Mouse (Mus musculus) lung, embryonic 15.5 days (tissue): ENCODE data around the gene Gm4559. TPM values are rescaled to one million over a fixed set of nuclear protein-coding genes. Genes with fewer than 3 reads are reported as not detected.
"Not testable (repeated sequence)": the region's sequence is repeated elsewhere in the genome, so short reads cannot be mapped to it uniquely, and the experiment has no call there.

ENCODE experiments used
- ATAC-seq: fragments of 200-750 bp; cut with Nextera tagmentation; 2 replicates; pipeline ENCODE4 v1.8.0; 2017; ENCODE audit warnings: moderate number of reproducible peaks, borderline replicate concordance; ENCODE audit not compliant: low FRiP score, low TSS enrichment; ENCODE audit errors: extremely low read depth
- H3K27ac ChIP-seq: fragments of 300-500 bp; sonication (generic); 2 replicates; pipeline ENCODE4 v1.5.1; 2015; ENCODE audit warnings: moderate library complexity, mild to moderate bottlenecking, inconsistent platforms
- H3K27me3 ChIP-seq: fragments of 300-500 bp; sonication (generic); 2 replicates; pipeline ENCODE4 v1.6.1; 2015; ENCODE audit warnings: inconsistent platforms
- H3K36me3 ChIP-seq: fragments of 300-500 bp; sonication (generic); 2 replicates; pipeline ENCODE4 v1.6.1; 2015; ENCODE audit warnings: inconsistent platforms
- H3K4me1 ChIP-seq: fragments of 300-500 bp; sonication (generic); 2 replicates; pipeline ENCODE4 v1.6.1; 2015; ENCODE audit warnings: inconsistent platforms
- H3K4me2 ChIP-seq: fragments of 300-500 bp; sonication (generic); 2 replicates; pipeline ENCODE4 v1.6.1; 2015; ENCODE audit warnings: inconsistent platforms, mild to moderate bottlenecking, moderate library complexity
- H3K4me3 ChIP-seq: fragments of 300-500 bp; sonication (generic); 2 replicates; pipeline ENCODE4 v1.5.1; 2015; ENCODE audit warnings: mild to moderate bottlenecking, inconsistent platforms
- H3K9ac ChIP-seq: fragments of 300-500 bp; sonication (generic); 2 replicates; pipeline ENCODE4 v1.6.1; 2015; ENCODE audit warnings: inconsistent platforms
- H3K9me3 ChIP-seq: fragments of 300-500 bp; sonication (generic); 2 replicates; pipeline ENCODE4 v1.6.1; 2016; ENCODE audit warnings: inconsistent platforms
- WGBS: fragments of 180-500 bp; shearing (Covaris S2); methylation state at CpG from one replicate; pipeline ENCODE4 v1.1.7; 2015; 5-methylcytosine and 5-hydroxymethylcytosine counted together
- polyA plus RNA-seq: library from polyadenylated mRNA; unstranded; fragments of >200 nt; fragmentation: Nextera tagmentation; extraction: Ambion mirVana; gene quantifications from 2 replicates; pipeline ENCODE4 v1.2.1, GENCODE M21; 2015

The Gm4559 gene
- polyA plus RNA-seq = not detected in 2 replicates

GRCm38 (mm10) chr7:142274263-142274662 lies at the start of gene Gm4559:
Gene Gm4559, minus strand, starts transcription at chr7:142274363.
- H3K4me2 ChIP-seq, H3K9me3 ChIP-seq, H3K27me3 ChIP-seq: not testable (repeated sequence)

DNA sequence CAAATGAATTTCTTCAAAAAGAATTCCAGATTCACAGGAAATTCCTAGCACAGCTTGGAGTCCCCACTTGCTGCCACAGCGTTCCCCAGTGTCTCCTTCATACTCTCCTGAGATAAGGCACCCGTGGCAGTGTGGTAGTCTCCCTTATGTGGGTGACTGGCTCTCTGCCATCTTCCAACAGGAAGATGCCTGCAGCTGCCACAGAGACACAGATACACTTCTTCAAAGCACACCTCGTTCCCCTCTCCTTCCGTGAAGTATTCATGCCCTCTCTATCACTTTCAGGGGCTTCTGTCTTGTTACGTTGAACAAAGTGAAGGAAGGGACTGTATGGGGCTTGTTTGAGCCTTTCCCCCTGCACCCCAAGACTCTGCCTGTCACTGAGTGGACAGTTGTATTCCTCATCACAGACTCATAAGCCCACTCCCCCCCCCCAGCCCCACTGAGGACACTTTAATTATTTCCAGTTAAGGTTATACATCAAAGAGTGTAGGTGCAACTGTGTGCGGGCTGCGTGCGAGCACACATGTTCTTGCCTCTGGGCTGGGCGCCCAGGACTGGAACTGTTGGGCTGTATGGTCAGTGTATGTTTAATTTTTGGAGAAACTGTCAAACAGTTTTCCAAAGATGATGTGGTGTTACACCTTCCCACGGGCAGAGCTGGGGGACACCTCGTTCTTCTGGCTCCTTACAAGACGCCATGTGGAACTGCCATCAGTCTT lies 49.4 kb upstream of the Gm4559 start:
- no peak overlapping the region for H3K4me2 ChIP-seq
- H3K4me3 ChIP-seq = no peak overlapping the region
- H3K4me1 ChIP-seq = peaks cover 22% of the 10 kb centered on the region
- 51% methylated on average over 12 of the region's 12 CpGs for WGBS
- H3K9ac ChIP-seq = no peak overlapping the region
- no peak for ATAC-seq
- no peaks in the 10 kb centered on the region for H3K27me3 ChIP-seq
- peak overlapping the region; percentile 33; the same call in 1 of the 2 replicates for H3K27ac ChIP-seq
- no peaks in the 10 kb centered on the region for H3K36me3 ChIP-seq
- no peaks in the 10 kb centered on the region for H3K9me3 ChIP-seq

More at GRCm38 (mm10) chr7:142274263-142274662, at the start of gene Gm4559:
- H3K27ac ChIP-seq, H3K9ac ChIP-seq, H3K4me3 ChIP-seq, H3K36me3 ChIP-seq, H3K4me1 ChIP-seq, ATAC-seq: not testable (repeated sequence)

DNA sequence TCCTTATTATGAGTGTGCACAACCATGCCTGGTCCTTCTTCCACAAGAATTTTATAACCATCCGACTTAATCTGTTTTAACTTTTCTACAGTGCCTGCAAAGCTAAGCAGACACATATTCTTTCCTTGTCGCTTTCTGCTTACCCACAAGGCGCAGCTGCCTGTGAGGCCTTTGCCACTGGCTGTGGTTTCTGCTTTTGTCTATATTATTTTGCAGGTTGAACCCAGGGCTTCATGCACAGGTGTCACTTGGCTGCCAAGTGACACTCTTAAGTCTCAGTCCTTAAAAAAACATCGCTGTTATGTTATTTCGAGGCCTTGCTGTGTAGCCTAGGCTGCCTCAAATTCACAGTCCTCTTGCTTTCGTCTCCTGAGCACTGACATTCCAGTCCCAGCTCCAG lies 48.5 kb upstream of the Gm4559 start:
- Histone ChIP-seq H3K4me2 (no peak overlapping the region), H3K36me3 (no peaks in the 10 kb centered on the region), H3K27ac (no peak overlapping the region), H3K4me1 (peaks cover 22% of the 10 kb centered on the region), H3K27me3 (no peaks in the 10 kb centered on the region), H3K9me3 (no peaks in the 10 kb centered on the region), H3K9ac (no peak overlapping the region), H3K4me3 (no peak overlapping the region)
- ATAC-seq = no peak
- WGBS = 79% methylated on average over 6 of the region's 6 CpGs

GRCm38 (mm10) chr7:142321637-142322306 lies 47.6 kb upstream of the Gm4559 start:
- not testable (repeated sequence) for H3K27ac ChIP-seq, ATAC-seq, H3K4me3 ChIP-seq, H3K4me2 ChIP-seq, H3K27me3 ChIP-seq, H3K36me3 ChIP-seq, H3K9me3 ChIP-seq, H3K9ac ChIP-seq
- H3K4me1 ChIP-seq = peaks cover 20% of the 10 kb centered on the region
- WGBS = 66% methylated on average over 6 of the region's 10 CpGs

GRCm38 (mm10) chr7:142320906-142321305 lies 46.7 kb upstream of the Gm4559 start:
- H3K4me3 ChIP-seq = no peak overlapping the region
- no peak for ATAC-seq
- WGBS = 19% methylated on average over 2 of the region's 2 CpGs
- no peak overlapping the region for H3K27ac ChIP-seq
- no peaks in the 10 kb centered on the region for H3K36me3 ChIP-seq
- H3K27me3 ChIP-seq = no peaks in the 10 kb centered on the region
- no peak overlapping the region for H3K4me2 ChIP-seq
- no peaks in the 10 kb centered on the region for H3K9me3 ChIP-seq
- peaks cover 13% of the 10 kb centered on the region for H3K4me1 ChIP-seq
- no peak overlapping the region for H3K9ac ChIP-seq

DNA sequence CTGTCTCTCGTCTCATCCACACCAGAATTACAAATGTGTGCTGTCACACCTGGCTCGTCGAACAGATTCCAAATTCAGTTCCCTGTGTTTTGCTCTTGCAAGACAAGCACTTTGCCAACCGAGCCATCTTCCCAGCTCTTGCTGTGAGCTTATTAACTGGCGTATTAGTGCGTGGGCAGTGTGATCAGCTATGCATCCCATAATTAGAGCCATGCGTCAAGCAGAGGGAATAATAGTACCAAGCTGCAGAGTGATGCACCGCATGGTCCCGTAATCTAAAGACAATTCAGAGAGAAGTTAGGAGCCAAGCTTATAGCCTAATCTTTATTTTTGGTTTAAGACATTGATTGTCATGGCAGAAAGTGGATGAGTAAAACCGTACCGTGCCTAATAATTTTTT lies 45.0 kb upstream of the Gm4559 start:
- Histone ChIP-seq H3K4me3 (no peak overlapping the region), H3K27ac (no peak overlapping the region), H3K36me3 (no peaks in the 10 kb centered on the region), H3K4me1 (peaks cover 12% of the 10 kb centered on the region), H3K9ac (no peak overlapping the region), H3K27me3 (no peaks in the 10 kb centered on the region), H3K9me3 (no peaks in the 10 kb centered on the region), H3K4me2 (no peak overlapping the region)
- WGBS = 87% methylated on average over 11 of the region's 11 CpGs
- ATAC-seq = no peak

DNA sequence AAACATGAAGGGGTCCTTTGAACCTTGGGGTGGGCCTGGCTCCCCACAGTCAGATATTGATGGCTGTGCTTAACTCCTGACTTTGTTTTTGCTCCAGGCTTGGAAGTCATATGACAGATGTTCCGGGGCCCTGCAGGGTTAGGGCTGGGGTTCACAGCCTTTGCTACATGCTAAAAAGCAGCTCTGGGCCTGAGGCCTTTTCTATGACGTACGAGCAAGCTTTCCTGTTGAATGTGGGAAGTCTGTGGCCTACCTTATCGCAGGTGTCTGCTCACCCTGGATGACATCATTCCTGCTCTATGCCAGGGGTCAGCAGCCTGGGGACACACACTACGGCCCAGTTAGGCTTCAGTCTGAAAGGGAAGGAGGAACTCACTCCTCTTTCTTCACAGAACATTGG lies 43.1 kb upstream of the Gm4559 start:
- 60% methylated on average over 5 of the region's 5 CpGs for WGBS

DNA sequence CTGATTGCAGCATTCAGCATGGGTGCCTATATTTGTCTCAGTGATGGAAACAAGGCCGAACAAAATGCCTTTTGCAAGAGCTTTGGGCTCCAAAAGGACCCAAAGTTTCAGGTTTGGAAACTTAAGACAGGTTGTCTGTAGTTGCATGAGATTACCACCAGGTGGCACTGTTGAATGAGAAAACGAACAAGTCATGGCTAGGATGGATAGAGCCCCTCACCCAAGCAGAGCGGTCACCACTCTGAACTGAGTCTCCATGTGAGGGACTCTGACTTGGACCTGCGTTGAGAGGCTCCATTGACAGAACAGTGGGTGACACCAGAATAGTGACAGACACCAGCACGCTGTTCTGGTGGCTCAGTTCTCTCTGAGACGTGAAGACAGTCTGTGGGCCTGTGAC lies 42.4 kb upstream of the Gm4559 start:
- 25% methylated on average over 6 of the region's 6 CpGs for WGBS
- ATAC-seq = peak; percentile 37; the same call in 1 of the 2 replicates

More for the DNA sequence above, 43.1 kb upstream of the Gm4559 start:
- H3K27me3 ChIP-seq = no peaks in the 10 kb centered on the region
- H3K9ac ChIP-seq = no peak overlapping the region
- no peak for ATAC-seq
- H3K9me3 ChIP-seq = no peaks in the 10 kb centered on the region
- no peaks in the 10 kb centered on the region for H3K36me3 ChIP-seq
- peaks cover 7% of the 10 kb centered on the region for H3K4me1 ChIP-seq
- no peak overlapping the region for H3K4me3 ChIP-seq
- no peak overlapping the region for H3K27ac ChIP-seq
- no peak overlapping the region for H3K4me2 ChIP-seq

DNA sequence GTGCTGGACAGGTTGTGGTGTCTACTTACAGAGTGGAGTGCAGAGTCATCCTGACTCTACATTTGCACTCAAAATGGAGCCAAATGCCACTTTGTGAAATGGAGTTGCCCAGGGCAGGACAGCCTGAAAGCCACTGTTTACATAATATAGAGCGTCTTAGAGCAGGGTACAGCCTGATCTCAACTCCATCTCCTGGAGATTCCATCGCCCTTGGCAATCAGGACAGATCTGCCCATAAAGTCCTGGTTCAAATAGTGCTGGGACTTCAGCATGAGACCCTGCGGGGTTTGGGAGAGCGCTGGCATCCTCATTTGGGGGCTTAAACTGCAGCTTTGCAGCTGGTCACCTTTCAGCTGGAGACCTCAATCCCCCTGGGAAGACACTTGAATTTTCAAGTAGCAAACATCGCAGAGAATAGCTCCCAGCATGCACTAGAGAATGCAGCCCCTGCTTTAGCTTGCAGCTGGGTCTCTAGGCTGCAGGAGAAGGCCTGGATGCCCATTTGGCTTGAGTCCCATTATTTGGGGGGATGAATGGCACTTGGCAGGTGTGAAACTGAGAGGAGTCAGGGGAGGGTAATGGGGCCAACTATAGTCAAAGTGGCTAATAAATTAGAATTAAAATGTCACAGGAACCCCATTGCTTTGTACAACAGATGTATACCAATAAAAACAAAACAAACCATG lies 40.6 kb upstream of the Gm4559 start:
- Histone ChIP-seq H3K36me3 (no peaks in the 10 kb centered on the region), H3K4me3 (no peak overlapping the region), H3K4me2 (no peak overlapping the region), H3K9ac (no peak overlapping the region), H3K9me3 (no peaks in the 10 kb centered on the region), H3K27ac (no peak overlapping the region), H3K4me1 (peaks cover 7% of the 10 kb centered on the region), H3K27me3 (no peaks in the 10 kb centered on the region)
- WGBS = 44% methylated on average over 5 of the region's 5 CpGs
- ATAC-seq = no peak

More for the DNA sequence above, 42.4 kb upstream of the Gm4559 start:
- H3K36me3 ChIP-seq = no peaks in the 10 kb centered on the region
- no peak overlapping the region for H3K4me2 ChIP-seq
- H3K4me1 ChIP-seq = peaks cover 7% of the 10 kb centered on the region
- no peaks in the 10 kb centered on the region for H3K27me3 ChIP-seq
- no peak overlapping the region for H3K27ac ChIP-seq
- no peak overlapping the region for H3K4me3 ChIP-seq
- no peaks in the 10 kb centered on the region for H3K9me3 ChIP-seq
- H3K9ac ChIP-seq = no peak overlapping the region

DNA sequence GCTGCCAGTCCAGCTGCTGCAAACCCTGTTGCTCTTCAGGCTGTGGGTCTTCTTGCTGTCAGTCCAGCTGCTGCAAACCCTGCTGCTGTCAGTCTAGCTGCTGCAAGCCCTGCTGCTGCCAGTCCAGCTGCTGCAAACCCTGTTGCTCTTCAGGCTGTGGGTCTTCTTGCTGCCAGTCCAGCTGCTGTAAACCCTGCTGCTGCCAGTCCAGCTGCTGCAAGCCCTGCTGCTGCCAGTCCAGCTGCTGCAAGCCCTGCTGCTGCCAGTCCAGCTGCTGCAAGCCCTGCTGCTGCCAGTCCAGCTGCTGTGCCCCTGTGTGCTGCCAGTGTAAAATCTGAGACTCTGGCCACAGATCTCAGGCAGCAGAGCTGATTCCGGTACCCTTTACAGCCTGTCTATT lies 29.8 kb upstream of the Gm4559 start:
- not testable (repeated sequence) for H3K27me3 ChIP-seq, ATAC-seq, H3K9ac ChIP-seq, H3K4me1 ChIP-seq, H3K4me2 ChIP-seq, H3K4me3 ChIP-seq, H3K9me3 ChIP-seq, H3K27ac ChIP-seq, H3K36me3 ChIP-seq
- 81% methylated on average over 1 of the region's 1 CpGs for WGBS

GRCm38 (mm10) chr7:142303249-142303648 lies 29.1 kb upstream of the Gm4559 start, which contains the start of gene Krtap5-4:
Gene Krtap5-4, plus strand, starts transcription at chr7:142303549.
- no peak within 1 kb of the TSS for H3K4me2 ChIP-seq
- no peaks in the 10 kb centered on the region for H3K4me1 ChIP-seq
- 19% methylated on average over 3 of the region's 3 CpGs for WGBS
- H3K4me3 ChIP-seq = no peak within 1 kb of the TSS
- no peaks in the 10 kb centered on the region for H3K36me3 ChIP-seq
- no peak within 1 kb of the TSS for H3K9ac ChIP-seq
- no peak for ATAC-seq
- no peaks in the 10 kb centered on the region for H3K9me3 ChIP-seq
- H3K27me3 ChIP-seq = no peaks in the 10 kb centered on the region; the same call in 1 of the 2 replicates
- no peak within 1 kb of the TSS for H3K27ac ChIP-seq

DNA sequence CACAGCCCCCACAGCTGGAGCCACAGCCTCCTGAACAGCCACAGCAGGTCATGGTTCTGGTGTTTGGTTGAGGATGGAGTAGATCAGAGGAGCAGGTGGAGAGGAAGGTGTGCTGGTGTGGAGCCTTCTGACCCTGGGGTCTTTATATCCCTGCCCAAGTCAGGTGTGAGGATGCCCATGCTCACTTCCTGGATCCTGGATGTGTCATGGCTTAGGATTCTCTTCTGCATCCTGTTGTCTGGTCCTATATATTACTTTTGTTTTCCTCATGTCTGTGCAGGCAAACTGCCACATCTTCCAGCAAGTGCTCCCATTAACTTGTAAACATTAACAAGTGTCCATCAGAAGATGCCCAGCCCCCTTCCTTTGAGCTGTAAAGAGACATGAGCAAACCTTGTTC lies 22.9 kb upstream of the Gm4559 start, which contains the start of gene Krtap5-1:
Krtap5-1 (minus strand) TSS at position 101 of the 400 bp plus-strand sequence.
- not testable (repeated sequence) for H3K4me3 ChIP-seq, ATAC-seq, H3K27ac ChIP-seq, H3K9me3 ChIP-seq, H3K9ac ChIP-seq, H3K4me1 ChIP-seq, H3K36me3 ChIP-seq, H3K27me3 ChIP-seq, H3K4me2 ChIP-seq
